In genomic region chrX:72982831-72983230, GRCm38 (mm10) we compare ENCODE assay signal across 22 mouse cellular contexts. TPM values are rescaled to one million over a fixed set of nuclear protein-coding genes. Genes with fewer than 3 reads are reported as not detected.
DNase-seq lines count a peak whose midpoint lies in the region.
"Had no signal": no experiment of that assay in that cellular context is flagged by ENCODE, and none has a peak within 500 bp of the region (broad histone marks: within the 10 kb centered on the region; RNA-seq: fewer than 3 reads in every experiment).

No protein-coding gene starts in this region.

- DNase-seq in adrenal gland, postnatal 14 days: peak; percentile 13
- no peak for DNase-seq in adrenal gland, postnatal 10 days
- DNase-seq in heart, adult 11 months: peak; percentile 92
- no peak for DNase-seq in heart, adult 9 months (ENCODE audit: low spot score in 2 of 2)
- DNase-seq in urinary bladder, adult 2 months (ENCODE audit: low spot score): peak; percentile 14
- DNase-seq in urinary bladder, postnatal 10 days (ENCODE audit: low spot score): no peak
- DNase-seq: adrenal gland, postnatal 25 days; cerebellum, adult 18-20 months; cerebellum, adult 9-10 months; cerebellum, postnatal 14 days; heart, postnatal 14 days; heart, postnatal 4 days; kidney, adult 11 months had no signal

RNA-seq across cellular contexts. Expression of gene Zfp185, which starts 4.3 kb away (rescaled TPM):
- total RNA-seq in adrenal gland, postnatal 14 days (2021): 2.6 and 4.7 TPM in 2 replicates
- total RNA-seq in adrenal gland, postnatal 10 days (2021): 1 to 10 TPM; 4.1 to 4.4 TPM
- polyA plus RNA-seq in urinary bladder, adult 2 months (2012; rRNA removed): 3.8 and 5.4 TPM in 2 replicates
- polyA plus RNA-seq: activated CD4-positive, CD25-positive, alpha-beta regulatory T cell, adult 4 months; inflammation-experienced regulatory T-cells, adult 6 months had no signal

RNA-seq across cellular contexts. Expression of gene Pnma5, which starts 54.1 kb away (rescaled TPM):
- 0.15 and 0.38 TPM in 2 replicates for total RNA-seq in adrenal gland, postnatal 14 days (2021)
- under 1 TPM; 0.12 to 0.18 TPM for total RNA-seq in adrenal gland, postnatal 10 days (2021)
- polyA plus RNA-seq in urinary bladder, adult 2 months (2012; rRNA removed): not detected in 2 replicates
- total RNA-seq: heart, adult 18-20 months; hindbrain, postnatal 0 days had no signal
- polyA plus RNA-seq: activated CD4-positive, CD25-positive, alpha-beta regulatory T cell, adult 4 months; embryonic facial prominence, embryonic 11.5 days; forebrain, embryonic 13.5 days; heart, embryonic 16.5 days; hindbrain, embryonic 11.5 days; hindbrain, embryonic 14.5 days; inflammation-experienced regulatory T-cells, adult 6 months had no signal

Comparison
In these comparisons a context has a peak if more than half of its experiments do, and no peak if none do; other contexts are left out.
1. DNase-seq: peak in adrenal gland, postnatal 14 days (single experiment), heart, adult 11 months (single experiment) and urinary bladder, adult 2 months (single experiment); none in adrenal gland, postnatal 10 days (single experiment), heart, adult 9 months (0 of 2) and urinary bladder, postnatal 10 days (single experiment).